Mouse (Mus musculus) G1E (cell line): ENCODE results near the gene Olfr1346.

Experiments
- CTCF ChIP-seq: IDR thresholded peaks from 2 replicates; pipeline ENCODE4 v1.5.1; 2012; ENCODE audit warnings: low read depth, low read length, inconsistent platforms, mixed read lengths
- GATA1 ChIP-seq: IDR thresholded peaks from 2 replicates; pipeline ENCODE4 v1.6.1; 2012; ENCODE audit warnings: borderline replicate concordance, low read length, inconsistent platforms, mixed read lengths
- GATA2 ChIP-seq: IDR thresholded peaks from 2 replicates; pipeline ENCODE4 v1.6.1; 2012; ENCODE audit warnings: low read depth, low read length, inconsistent platforms, borderline replicate concordance
- POLR2AphosphoS5 ChIP-seq: IDR thresholded peaks from 2 replicates; pipeline ENCODE4 v1.6.1; 2012; ENCODE audit warnings: low read depth, low read length, inconsistent platforms; ENCODE audit not compliant: insufficient replicate concordance
- TAL1 ChIP-seq: conservative IDR thresholded peaks from 2 replicates; pipeline ENCODE4 v1.6.1; 2012; ENCODE audit warnings: low read depth, low read length, inconsistent platforms, mixed read lengths

- TF ChIP-seq CTCF (no peak), GATA2 (no peak), TAL1 (no peak), GATA1 (no peak), POLR2AphosphoS5 (no peak)
Observed at GRCm38 (mm10) chr7:6521666-6522065, 54.8 kb downstream of the Olfr1346 start.
